Mouse (Mus musculus): ENCODE data around the gene Mgat4a.

The Mgat4a gene

DNA sequence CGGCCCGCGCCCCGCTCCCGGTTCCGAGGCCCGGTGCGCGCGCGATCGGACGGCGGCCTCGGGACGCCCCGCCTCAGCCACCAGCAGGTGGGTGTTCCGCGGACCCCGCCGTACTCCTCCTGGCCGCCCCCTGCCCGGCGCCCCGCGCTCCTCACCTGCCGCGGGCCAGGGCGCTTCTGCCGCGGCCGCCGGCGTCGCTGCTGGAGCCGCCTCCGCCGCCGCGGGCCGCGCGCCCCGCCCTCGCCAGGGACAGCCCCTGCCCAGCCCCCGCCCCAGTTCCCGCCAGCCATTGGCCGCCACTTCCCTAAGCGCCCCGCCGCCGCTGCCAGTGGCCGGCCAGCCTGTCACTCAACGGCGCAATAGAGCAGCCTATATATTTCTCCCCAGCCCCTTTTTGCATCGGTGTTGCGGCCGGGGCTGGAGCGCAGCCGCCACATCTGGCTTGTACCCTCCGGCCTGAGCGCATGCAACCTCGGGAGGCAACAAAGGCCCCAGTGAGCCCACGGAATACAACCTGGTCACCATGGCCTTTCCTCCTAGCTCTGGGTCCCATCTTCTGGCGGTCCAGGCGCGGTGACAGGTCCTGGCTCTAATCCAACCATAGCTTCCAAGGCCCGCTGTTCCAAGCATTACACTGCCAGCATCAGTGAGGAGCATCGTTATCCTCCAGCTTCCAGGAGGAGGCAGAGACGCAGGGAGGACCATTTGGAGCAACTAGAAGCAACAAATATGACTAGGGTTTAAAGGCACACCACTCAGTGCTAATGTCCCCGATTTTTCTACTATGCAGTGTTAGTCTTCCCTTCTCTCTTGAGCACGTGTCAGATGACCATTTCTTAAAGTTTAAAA, at the start of gene Mgat4a:
Gene Mgat4a, minus strand, starts transcription at position 207 of the 849 bp plus-strand sequence.
- CTCF ChIA-PET = interaction anchor here (0.6 to 0.7 kb wide), 2 partner anchors 25 to 103 kb away, joined by 4 to 5 read pairs; no protein-coding TSS in a partner anchor

DNA sequence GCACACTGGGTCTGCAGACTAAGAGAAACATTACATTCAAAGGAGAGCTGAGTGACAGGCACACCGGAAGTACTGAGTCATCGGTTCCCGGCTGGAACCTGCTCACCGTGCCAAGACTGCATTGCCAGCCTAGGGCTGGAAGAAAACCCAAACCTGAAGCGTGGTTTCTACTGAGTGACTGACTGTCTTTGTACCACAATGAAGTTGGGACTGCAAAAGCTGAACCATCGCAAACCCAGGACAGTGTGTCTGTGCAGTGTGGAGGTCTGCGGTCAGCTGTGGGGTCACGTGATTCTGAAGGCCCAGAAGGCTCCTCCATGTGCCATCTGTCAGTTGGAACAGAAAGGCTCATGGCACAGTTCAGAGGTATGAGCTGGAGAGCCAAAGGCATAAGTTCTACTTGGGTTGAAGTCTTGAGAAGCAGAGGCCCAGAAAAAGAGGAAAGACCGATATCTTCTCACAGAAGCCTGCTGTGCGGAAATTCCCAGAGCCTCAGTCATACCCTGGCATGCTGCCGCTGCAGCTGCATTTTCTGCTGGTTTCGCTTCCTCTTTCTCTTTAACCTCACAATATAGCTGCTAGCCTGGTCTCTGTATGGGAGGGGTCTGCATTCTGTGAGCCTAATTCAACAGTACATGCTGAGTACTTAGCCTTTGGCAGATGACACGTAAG, 45.1 kb upstream of the Mgat4a start:
- CTCF ChIA-PET = interaction anchor here (0.5 to 0.7 kb wide), 2 partner anchors 51 to 92 kb away, joined by 4 to 7 read pairs; no protein-coding TSS in a partner anchor

DNA sequence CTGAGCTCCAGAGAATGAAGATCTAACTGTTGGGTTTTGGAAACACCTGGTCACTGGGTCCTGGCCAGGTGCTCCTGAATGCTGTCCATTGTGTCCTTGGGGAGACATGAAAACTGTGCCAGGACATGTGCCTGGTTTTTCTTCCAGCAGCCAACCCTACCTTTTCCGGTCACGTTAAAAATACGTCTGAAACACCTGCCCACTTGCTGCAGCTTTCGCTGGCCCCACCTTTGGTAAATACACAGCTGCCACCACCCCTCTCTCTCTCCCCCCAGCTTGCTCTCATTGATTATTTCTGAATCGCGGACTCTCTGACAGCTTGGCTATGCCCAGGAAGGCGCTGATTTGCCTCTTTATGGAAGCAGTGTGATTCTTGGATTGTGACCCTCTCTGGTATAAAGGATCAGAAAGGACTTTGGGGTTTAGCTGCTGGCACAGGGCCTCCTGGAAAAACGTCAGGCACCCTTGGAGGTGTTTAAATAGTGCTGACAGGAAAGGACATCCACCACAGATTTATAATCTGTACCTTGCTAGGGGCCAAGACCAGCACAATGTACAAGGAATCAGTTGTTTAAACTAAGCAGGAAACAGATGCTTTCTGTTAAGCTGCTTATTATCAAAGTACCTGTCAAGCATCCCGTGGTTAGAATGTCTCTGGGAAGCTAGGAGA, 43.1 kb upstream of the Mgat4a start:
- CTCF ChIA-PET = interaction anchor here (0.7 kb wide), 1 partner anchor 195 kb away, joined by 4 read pairs; no protein-coding TSS in a partner anchor

DNA sequence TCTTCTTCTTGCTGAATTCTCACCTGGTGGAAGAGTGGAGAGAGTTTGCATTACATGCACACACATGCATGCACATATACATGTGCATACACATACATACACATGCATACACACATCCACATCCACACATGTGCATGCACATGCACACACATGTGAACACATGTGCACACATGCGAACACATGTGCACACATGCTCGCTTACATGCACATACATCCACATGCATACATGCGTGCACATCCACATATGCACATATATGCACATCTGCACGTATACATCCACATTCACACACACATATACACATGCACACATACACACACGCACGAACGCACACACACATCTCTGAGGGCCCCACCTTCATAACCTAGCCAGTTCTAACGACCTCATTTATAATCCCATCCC, 42.4 kb upstream of the Mgat4a start:
- CTCF ChIA-PET = no interaction called here

DNA sequence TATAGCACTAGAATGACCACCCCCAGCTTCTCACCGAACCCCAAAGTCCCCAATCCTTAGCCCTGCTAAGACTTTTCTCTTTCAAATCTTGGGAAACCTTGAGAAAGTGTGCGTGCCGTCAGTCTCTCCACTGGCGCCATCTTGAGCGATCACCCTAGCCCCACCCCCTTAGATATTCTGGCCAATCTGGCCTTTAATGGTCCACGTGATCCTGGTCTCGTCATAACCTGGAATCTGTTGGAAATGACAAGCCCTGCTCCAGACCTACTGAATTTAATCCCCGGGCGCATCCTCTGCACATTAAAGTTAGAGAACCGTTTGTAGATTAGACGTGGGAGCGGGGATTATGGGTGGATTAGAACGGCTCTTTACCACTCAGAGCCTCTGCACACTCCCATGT, 38.9 kb upstream of the Mgat4a start:
- CTCF ChIA-PET = no interaction called here

DNA sequence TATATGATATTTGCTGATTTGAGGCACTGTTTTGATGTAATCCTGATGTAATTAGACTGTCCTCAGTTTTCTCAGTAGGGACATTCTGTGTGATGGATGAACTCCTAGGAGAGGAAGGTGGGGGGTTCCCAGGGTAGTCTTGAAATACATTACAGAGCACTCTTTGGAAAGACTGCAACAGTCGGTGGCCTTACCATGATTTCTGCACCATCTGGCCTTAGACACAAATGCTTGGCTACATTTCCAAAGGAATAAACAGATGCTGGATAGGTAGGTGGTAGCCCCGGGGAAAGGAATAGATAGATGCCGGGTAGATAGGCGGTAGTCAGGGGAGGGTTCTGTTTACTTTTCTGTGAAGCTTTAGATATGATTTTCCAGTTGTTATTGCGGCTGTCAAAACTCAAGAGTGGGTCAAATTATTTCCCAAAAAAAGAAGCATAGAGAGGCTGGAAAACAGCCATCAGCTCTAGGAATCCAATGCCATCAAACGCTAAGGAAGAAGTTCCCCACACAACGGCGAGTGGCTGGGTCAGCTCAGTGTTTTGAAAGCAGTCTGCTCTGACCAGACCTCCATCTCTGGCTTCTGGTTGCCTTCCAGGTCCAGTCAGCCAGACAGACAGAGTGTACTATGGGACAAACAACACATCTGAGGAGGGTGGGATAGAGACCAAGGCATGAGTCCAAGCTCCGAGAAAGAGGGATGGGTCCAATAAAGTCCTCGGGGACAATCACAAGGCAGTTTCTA, 31.9 kb upstream of the Mgat4a start:
- CTCF ChIA-PET = no interaction called here

DNA sequence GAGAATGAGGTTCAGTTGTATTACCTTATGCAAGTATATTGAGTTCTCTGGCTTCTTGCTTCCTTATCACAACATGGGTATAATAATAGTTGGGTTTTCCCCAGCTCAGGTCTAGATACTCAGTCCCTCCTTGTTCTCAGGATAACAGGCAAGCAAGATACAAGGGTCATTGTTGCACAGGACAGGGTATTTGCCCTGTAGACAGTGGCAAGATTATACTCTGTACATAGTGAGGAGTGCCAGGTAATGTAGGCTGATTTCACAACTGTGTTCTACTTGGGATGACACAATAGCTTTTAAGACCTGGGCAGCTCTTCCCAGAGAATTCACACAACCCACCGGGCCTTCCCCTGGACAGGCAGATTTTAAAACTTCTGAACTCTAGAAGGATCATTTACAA, 27.6 kb upstream of the Mgat4a start:
- CTCF ChIA-PET = no interaction called here

DNA sequence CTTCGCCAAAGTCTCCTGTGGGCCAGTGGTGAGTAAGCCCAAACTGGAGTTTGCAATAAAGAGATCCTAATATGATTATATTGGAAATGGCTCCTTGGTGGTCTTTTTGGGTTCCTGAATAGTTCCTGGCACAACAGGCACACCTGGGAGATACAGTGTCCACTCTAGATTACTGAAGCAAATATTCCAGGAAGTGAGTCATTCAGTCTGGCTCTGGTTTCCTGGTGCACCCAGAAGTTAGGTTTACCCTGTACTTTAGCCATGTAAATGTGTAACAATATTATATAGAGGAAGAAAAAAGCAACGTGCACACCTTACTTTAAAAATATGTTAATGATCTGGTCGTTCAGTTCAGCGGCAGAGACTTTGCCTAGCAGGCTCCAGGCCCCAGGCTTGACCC, 25.9 kb upstream of the Mgat4a start:
- CTCF ChIA-PET = interaction anchor here (0.8 kb wide), 1 partner anchor 26 kb away, joined by 4 read pairs; the partner anchor contains the start of gene Mgat4a

DNA sequence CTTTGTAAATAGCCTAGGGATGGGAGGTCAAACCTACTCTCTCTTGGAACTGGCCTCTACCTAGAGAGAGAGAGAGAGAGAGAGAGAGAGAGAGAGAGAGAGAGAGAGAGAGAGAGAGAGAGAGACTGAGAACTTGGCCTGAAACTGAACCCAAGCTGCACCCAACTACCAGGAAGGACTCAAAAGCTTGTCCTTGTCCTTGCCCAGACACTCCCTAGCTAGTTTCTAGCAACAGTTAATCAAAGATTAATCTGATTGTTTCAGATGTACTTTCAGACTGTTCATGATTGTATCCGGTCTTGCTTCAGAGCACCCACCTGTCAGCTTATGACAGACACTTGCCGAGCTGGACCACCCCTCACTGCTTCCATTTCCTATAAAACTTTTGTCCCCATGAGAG, 25.5 kb upstream of the Mgat4a start:
- CTCF ChIA-PET = interaction anchor here (0.8 kb wide), 1 partner anchor 25 kb away, joined by 4 read pairs; the partner anchor contains the start of gene Mgat4a

DNA sequence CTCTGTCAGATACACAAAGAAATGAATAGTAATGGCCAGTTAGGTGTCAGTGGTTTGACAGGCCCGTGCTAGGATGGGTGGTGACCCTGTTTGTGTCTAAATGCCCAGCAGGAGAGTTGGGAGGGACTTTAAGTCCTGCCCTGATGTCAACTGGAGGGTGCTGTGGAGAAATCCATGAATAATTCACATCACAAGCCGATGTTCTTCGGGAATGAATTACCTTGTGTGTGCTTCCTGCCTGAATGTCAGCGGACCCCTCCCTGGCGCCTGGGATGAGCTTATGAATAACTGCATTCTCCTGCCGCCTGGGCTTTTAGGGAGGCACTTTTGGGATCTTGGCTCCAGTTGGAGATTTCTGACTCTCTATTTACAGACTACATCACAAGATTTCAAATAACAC, 24.6 kb upstream of the Mgat4a start:
- CTCF ChIA-PET = no interaction called here

DNA sequence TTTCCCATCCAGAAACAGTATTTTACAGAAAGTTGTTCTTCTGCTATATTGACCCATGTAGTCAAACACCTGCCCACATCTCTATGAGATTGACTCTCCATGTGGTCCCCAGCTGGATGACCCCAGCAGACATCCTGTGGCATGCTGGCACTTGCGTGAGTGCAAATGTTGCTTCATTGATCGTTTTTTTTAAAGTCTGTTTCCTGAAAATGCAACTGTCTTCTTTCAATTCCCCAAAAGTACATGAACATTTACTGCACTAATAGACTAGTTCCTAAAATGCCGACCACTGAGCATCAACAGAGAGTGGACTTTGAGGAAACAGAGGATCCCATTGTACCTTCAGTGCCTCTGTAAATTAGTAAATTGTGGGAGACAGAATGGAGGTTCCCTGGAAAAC, 21.1 kb upstream of the Mgat4a start:
- CTCF ChIA-PET = no interaction called here

DNA sequence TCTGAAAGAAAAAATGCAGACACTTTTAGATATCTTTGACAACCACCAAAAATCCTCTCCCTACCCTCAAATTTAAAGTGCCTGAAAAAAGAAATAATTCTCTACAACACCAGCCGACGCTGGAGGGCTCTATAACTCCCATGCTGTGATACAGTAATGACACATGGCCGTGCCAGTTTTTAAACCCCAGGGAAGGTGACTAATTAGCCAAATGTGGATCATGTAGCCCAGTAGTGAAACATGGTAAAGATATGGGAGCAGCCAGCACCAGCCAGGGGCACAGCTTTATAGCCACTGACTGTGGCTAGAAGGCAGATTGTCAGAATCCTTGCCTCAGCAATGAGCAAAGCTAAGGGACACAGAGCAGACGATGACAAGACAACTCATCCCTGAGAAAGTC, 19.5 kb upstream of the Mgat4a start:
- CTCF ChIA-PET = interaction anchor here (0.6 kb wide), 1 partner anchor 533 kb away, joined by 3 read pairs; no protein-coding TSS in a partner anchor

DNA sequence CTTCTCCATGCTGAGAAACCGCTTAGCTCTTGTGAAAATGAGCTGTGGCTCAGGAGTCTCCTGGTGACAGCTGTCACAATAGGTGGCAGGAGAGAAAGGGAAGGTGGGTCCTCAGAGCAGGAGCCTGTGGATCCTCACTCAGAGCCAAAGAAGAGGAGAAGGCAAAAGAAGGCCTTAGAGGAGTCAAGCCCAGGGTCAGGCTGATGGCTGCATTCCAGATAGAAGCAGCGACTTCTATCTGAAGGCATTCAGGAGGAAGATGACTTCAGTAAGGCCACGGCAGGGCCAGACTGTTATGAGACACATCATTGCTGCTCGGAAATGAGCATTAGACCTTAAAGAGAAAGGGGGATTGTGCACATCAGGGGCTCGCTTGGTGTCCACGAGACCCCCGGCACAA, 11.2 kb upstream of the Mgat4a start:
- CTCF ChIA-PET = no interaction called here

DNA sequence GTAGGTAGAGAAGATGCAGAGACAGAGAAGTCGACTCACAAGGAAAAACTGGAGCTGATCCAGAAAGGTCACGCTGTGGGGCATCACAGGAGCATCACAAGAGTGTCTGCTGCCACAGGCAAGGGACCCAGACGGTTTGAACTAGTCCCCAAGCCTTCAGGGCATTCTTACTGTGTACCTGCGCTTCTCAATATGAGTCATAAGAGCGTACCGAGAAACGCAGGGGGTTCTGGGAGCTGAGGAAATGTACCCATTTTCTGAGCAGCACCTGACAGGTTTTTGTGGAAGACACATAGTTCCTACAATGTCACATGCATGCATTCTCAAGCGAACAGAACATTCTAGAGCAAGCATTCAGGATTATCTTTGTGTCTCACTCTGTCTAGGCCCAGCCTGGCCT, 8.7 kb upstream of the Mgat4a start:
- CTCF ChIA-PET = no interaction called here

DNA sequence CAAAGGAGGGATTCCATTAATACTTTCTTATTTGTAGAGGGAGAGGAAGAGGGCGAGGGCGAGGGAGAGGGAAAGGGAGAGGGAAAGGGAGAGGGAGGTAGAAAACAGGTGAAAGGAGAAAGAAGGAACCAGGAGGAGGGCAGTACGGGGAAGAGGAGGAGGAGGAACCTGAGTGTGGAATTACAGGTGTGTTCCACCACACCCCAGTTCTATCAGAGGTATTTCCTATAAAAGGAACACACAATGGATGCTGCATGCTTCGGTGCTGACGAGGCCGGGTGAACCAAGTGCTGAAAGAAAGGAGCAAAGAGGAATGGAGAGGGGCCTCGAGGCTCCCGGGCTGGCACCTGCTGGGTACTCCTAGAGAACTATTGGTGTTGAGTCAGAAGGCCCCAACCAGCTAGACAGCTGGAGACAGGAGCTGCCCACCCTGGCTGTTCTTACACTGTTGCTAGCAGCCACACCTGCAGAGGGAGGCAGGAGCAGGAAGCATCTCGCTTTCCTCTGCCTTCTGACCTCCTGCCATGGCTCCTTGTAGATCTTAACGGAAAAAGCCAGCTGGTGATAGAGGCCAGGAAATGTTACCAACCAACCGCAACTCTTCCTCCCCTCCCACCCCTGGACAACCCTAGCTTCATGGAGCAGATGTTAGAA, 5.7 kb upstream of the Mgat4a start:
- CTCF ChIA-PET = no interaction called here

DNA sequence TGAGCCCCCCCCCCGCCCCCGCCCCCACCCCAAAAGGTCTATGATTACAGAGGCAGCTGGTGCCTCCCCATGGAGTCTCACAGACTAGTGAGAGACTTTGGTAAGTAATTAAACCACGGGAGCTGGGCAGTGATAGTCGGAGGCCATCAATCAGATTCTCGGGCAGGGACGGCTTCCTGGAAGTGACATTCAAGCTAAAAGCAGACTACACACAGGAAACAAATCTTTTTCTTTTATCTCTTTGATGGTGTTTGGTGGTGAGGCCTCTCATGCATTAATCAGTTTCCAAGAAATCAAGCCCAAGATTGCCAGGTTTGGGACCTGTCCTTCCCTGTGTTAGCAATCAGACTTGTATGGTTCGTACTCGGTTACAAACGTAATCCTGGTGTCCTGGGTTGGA, 3.4 kb upstream of the Mgat4a start:
- CTCF ChIA-PET = interaction anchor here (0.7 kb wide), 1 partner anchor 92 kb away, joined by 3 read pairs; no protein-coding TSS in a partner anchor

DNA sequence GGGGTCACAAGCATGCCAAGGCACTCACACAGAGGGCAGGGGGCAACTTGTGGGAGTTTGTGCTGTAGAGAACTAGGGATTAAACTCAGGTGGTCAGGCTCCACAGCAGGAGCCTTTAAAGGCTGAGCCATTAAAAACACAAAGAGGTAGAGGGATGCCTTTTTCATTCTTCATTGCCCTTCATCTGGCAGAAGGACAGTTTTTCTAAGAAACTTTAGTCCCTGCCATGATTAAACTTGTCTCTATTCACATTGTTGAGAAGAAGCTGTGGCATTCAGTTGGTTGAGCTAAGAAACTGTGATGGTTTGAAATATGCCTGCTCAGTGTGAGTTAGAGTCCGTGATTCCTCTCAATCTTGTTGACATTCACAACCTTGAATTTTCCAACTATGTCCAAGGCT, 2.2 kb upstream of the Mgat4a start:
- CTCF ChIA-PET = interaction anchor here (1.5 kb wide), 1 partner anchor 89 kb away, joined by 3 read pairs; no protein-coding TSS in a partner anchor

DNA sequence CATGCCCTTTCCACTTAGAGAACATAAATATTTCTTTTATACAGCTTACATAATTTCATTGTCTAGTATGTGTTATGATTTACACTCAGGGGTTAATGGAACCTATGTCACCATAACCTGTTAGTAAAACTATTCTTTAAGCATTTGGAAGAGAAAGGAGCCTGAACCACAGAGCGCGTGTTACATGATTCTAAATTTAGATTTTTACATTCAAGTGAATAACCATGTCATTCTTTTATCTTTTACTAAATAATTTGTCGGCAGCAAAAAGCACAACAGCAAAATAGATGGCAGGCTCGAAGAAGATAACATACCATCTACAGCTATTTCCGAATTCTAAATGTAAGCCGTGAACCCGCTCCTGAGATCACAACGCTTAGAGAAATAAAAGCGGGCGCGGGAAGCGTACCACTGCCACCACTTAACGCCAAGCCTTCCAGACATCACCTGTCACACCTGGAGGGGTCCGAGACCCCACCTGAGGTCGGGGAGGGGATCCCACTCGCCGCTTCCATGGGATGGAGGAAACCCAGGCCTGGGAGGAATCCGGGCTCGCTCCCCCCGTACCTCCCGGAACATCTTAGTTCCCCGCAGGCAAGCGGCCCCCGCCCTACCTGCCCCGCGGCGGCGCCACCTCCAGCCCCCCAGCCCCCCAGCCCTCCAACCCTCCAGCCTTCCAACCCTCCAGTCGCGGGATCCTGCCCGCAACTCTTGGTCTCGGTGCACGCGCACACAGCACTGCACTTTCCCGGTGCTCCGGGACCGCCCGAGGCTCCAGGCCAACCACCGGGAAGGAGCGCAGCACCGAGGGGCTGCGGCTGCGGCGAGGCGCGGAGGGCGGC, 627 bp downstream of the Mgat4a start:
- CTCF ChIA-PET = interaction anchor here (0.5 kb wide), 1 partner anchor 1092 kb away, joined by 6 read pairs; no protein-coding TSS in a partner anchor

DNA sequence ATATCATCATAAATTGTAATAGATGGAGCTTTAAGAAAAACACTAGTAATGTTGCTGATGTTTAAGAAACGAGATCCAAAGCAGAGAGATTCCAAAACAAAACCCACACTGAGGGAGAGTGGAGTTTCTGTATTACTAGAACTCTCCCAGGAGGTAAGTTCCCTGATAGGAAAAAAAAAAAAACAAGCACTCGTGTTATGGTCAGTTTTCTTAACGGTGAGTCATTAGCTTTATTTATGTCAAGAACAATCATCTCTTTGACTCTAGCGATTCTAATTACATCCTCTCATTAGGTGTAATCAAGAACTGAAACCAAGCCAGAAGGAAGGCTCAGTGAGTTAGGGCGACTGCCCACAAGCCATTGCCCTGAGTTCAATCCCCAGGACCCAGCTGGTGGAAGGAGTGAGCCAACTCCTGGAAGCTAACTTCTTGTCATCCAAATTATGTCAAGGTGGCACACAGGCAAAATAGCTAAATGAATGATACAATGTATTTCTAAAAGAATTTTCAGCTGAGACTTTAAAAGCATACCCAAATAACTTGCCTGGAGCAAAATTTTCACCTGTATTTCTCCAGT, 6.2 kb downstream of the Mgat4a start:
- CTCF ChIA-PET = interaction anchor here (0.7 to 1.3 kb wide), 4 partner anchors 32 to 102 kb away, joined by 3 to 7 read pairs (median 4); no protein-coding TSS in a partner anchor

DNA sequence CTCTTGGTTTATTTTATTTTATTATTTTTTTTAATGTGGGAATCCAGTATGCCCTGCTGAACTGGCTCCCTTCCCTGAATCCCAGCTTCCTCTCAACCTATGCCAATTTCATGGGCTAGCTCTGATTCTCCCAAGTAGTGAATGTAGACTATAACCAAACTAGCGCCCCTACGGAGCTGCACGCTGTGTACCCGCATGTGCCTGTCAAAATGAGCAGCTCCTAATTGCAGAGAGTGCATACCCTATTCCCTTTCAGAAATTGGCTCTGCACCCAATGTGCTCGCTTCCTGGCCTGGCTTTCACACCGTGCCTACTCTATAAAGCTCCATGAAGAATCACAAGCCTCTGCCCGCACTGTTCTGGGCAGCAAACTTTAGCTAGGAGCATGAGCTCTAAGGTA, 7.6 kb downstream of the Mgat4a start:
- CTCF ChIA-PET = no interaction called here

Measured in spleen, embryonic (tissue).